ENCODE assay signal across 8 mouse cellular contexts in the genomic region with DNA sequence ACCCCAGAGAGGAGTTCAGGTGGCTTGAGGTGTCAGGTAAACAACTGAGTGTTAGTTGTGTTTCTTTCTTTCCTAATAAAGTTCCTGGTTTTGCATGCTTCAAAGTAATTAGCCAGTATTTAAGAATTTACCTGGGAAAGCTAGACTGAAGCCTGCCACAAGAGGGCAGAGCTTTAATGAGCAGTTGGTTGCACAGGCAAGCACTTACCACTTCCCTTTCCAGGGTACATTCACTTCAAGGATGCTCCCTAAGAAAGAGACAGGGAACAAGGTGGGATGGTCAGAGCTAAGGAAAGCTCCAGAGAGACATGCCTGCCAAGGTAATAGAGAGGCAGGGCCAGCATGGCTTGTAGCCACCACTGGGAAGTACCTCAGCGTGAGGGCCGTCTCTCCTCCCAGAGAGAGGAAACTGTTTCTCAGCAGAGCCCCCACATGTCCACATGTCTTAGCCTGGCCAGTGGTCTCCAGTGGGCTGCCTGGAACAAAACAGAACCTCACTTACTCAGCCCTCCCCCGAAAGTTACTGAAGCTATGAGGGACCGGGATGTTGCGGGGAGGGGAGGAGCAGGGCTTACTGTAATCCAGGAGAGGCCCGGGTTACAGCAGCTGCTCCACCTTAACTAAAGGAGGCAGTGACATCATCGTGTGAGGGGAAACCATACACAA.
A peak's percentile ranks its signal among the peaks of the same experiment; 100 is the strongest.
DNase-seq lines count a peak whose midpoint lies in the region; ATAC-seq and TF ChIP-seq lines count a peak whose summit lies in the region.

No protein-coding gene starts in this region.

- WGBS in spleen, adult 2 months: 45% methylated on average over 7 of the region's 7 CpGs
- WGBS in forebrain, embryonic 16.5 days: 59% methylated on average over 7 of the region's 7 CpGs
- WGBS in hindbrain, embryonic 16.5 days: 46% methylated on average over 7 of the region's 7 CpGs

- DNase-seq in spleen, adult 2 months (ENCODE audit: low read depth in 1 of 2, low spot score in 2 of 2): peak in 1 of 2 experiments; percentile 36
- no peak for DNase-seq in spleen, adult 12 weeks (ENCODE audit: low spot score)
- peak; percentile 92 for DNase-seq in brain, adult 2 months (ENCODE audit: low read depth, low spot score)
- DNase-seq in left cerebral cortex, postnatal 25 days (ENCODE audit: low spot score in 2 of 2): peak; percentile 70 to 73
- DNase-seq in naive thymus-derived CD4-positive, alpha-beta T cell, adult 2 months (ENCODE audit: low read depth): peak; percentile 42
- no peak for DNase-seq in T-cell, adult 2 months (ENCODE audit: low spot score)

- intact Hi-C loops in left cerebral cortex, postnatal 25 days (cut with DNase I): loop anchor here (2.0 to 10.0 kb wide), 3 partner anchors 140 to 333 kb away; no protein-coding TSS in a partner anchor

- peak; percentile 66 for ATAC-seq in forebrain, embryonic 16.5 days
- ATAC-seq in hindbrain, embryonic 16.5 days: peak; percentile 73

- no peaks in the 10 kb centered on the region for H3K27me3 ChIP-seq in spleen, adult 2 months (ENCODE audit: control insufficient read depth, insufficient read depth, low read length)
- no peaks in the 10 kb centered on the region for H3K27me3 ChIP-seq in forebrain, embryonic 16.5 days (replicated peaks; ENCODE audit: control insufficient read depth, insufficient read depth, low read length)
- H3K27me3 ChIP-seq in hindbrain, embryonic 16.5 days (replicated peaks; ENCODE audit: control insufficient read depth, insufficient read depth, low read length): no peaks in the 10 kb centered on the region

- H3K9ac ChIP-seq in forebrain, embryonic 16.5 days (replicated peaks; ENCODE audit: low read depth, low read length): no peak overlapping the region
- H3K9ac ChIP-seq in hindbrain, embryonic 16.5 days (ENCODE audit: low read depth, low read length): no peak overlapping the region

- no peaks in the 10 kb centered on the region for H3K36me3 ChIP-seq in spleen, adult 2 months (ENCODE audit: control insufficient read depth, insufficient read depth, low read length)
- H3K36me3 ChIP-seq in forebrain, embryonic 16.5 days (ENCODE audit: control insufficient read depth, insufficient read depth): no peaks in the 10 kb centered on the region
- no peaks in the 10 kb centered on the region for H3K36me3 ChIP-seq in hindbrain, embryonic 16.5 days (ENCODE audit: control insufficient read depth, insufficient read depth, low read length)

- H3K4me3 ChIP-seq in spleen, adult 2 months (ENCODE audit: extremely low read depth, insufficient read depth, insufficient read length): no peak overlapping the region
- no peak overlapping the region for H3K4me3 ChIP-seq in forebrain, embryonic 16.5 days (replicated peaks; ENCODE audit: low read length)
- H3K4me3 ChIP-seq in hindbrain, embryonic 16.5 days (ENCODE audit: low read length): no peak overlapping the region

- no peak overlapping the region for H3K4me2 ChIP-seq in forebrain, embryonic 16.5 days (ENCODE audit: low read length)
- H3K4me2 ChIP-seq in hindbrain, embryonic 16.5 days (ENCODE audit: low read length): no peak overlapping the region

- no peaks in the 10 kb centered on the region for H3K9me3 ChIP-seq in forebrain, embryonic 16.5 days (ENCODE audit: control insufficient read depth, low read length)
- no peaks in the 10 kb centered on the region for H3K9me3 ChIP-seq in hindbrain, embryonic 16.5 days (ENCODE audit: control insufficient read depth, low read length)

- TF ChIP-seq POLR2A in spleen, adult 2 months (IDR thresholded peaks at IDR 0.05; ENCODE audit: low read depth, low read length): no peak

- no peaks in the 10 kb centered on the region for H3K4me1 ChIP-seq in spleen, adult 2 months (ENCODE audit: control insufficient read depth, insufficient read depth, insufficient read length)
- no peaks in the 10 kb centered on the region; the same call in 1 of the 2 replicates for H3K4me1 ChIP-seq in forebrain, embryonic 16.5 days (replicated peaks; ENCODE audit: control insufficient read depth, insufficient read depth, low read length)
- no peaks in the 10 kb centered on the region for H3K4me1 ChIP-seq in hindbrain, embryonic 16.5 days (ENCODE audit: control insufficient read depth, insufficient read depth, low read depth, low read length)

- peak; percentile 31; the same call in 1 of the 2 replicates for TF ChIP-seq CTCF in spleen, adult 2 months (IDR thresholded peaks at IDR 0.05; ENCODE audit: extremely low read depth, insufficient read depth, insufficient read length, insufficient replicate concordance)

- H3K27ac ChIP-seq in spleen, adult 2 months (ENCODE audit: insufficient read depth, low read length): no peak overlapping the region
- H3K27ac ChIP-seq in forebrain, embryonic 16.5 days (ENCODE audit: low read length): no peak overlapping the region
- no peak overlapping the region for H3K27ac ChIP-seq in hindbrain, embryonic 16.5 days (ENCODE audit: low read depth, low read length)

Comparison
In these comparisons a context has a peak if more than half of its experiments do, and no peak if none do; other contexts are left out.
1. DNase-seq: peak in brain, adult 2 months (single experiment), left cerebral cortex, postnatal 25 days (2 of 2) and naive thymus-derived CD4-positive, alpha-beta T cell, adult 2 months (single experiment); none in spleen, adult 12 weeks (single experiment) and T-cell, adult 2 months (single experiment).